Comparison of ENCODE assay signal across 8 mouse cellular contexts in genomic region chr3:87511971-87512765, GRCm38 (mm10). TPM values are rescaled to one million over a fixed set of nuclear protein-coding genes. Genes with fewer than 3 reads are reported as not detected.
A peak's percentile ranks its signal among the peaks of the same experiment; 100 is the strongest.
DNase-seq lines count a peak whose midpoint lies in the region; ATAC-seq and TF ChIP-seq lines count a peak whose summit lies in the region.
"Had no signal": no experiment of that assay in that cellular context is flagged by ENCODE, and none has a peak within 500 bp of the region (broad histone marks: within the 10 kb centered on the region; RNA-seq: fewer than 3 reads in every experiment).

No protein-coding gene starts in this region.

- no peak for DNase-seq in limb, embryonic 14.5 days (ENCODE audit: low spot score)
- DNase-seq in limb, embryonic 10.5 days (ENCODE audit: low spot score) = no peak
- DNase-seq in ES-CJ7 (ENCODE audit: low read depth, low spot score) = peak; percentile 22
- peak; percentile 25 to 41 for DNase-seq in natural killer cell, adult 2 months (ENCODE audit: low spot score in 2 of 2)
- no peak for DNase-seq in ovary, postnatal 36 days (ENCODE audit: low spot score)
- DNase-seq: adrenal gland, postnatal 14 days had no signal

- H3K27me3 ChIP-seq in limb, embryonic 14.5 days (ENCODE audit: control insufficient read depth, insufficient read depth, low read length) = no peaks in the 10 kb centered on the region
- H3K27me3 ChIP-seq in limb, embryonic 10.5 days (ENCODE audit: low read depth, poor library complexity, severe bottlenecking) = 0 out of 2 replicates have a peak, but pooled peaks cover 3% of the 10 kb centered on the region
- no peaks in the 10 kb centered on the region for H3K27me3 ChIP-seq in forebrain, embryonic 15.5 days

- H3K4me3 ChIP-seq in limb, embryonic 14.5 days (replicated peaks; ENCODE audit: low read length) = no peak overlapping the region
- H3K4me3 ChIP-seq in limb, embryonic 10.5 days = no peak overlapping the region
- no peak overlapping the region for H3K4me3 ChIP-seq in forebrain, embryonic 15.5 days

- H3K9me3 ChIP-seq in limb, embryonic 14.5 days (ENCODE audit: control insufficient read depth, low read length) = no peaks in the 10 kb centered on the region
- H3K9me3 ChIP-seq in limb, embryonic 10.5 days (replicated peaks) = no peaks in the 10 kb centered on the region
- H3K9me3 ChIP-seq in forebrain, embryonic 15.5 days = no peaks in the 10 kb centered on the region

- WGBS in limb, embryonic 14.5 days = 44% methylated on average over 16 of the region's 16 CpGs
- 46% methylated on average over 16 of the region's 16 CpGs for WGBS in limb, embryonic 10.5 days
- WGBS in forebrain, embryonic 15.5 days = 43% methylated on average over 16 of the region's 16 CpGs

- H3K27ac ChIP-seq in limb, embryonic 14.5 days (replicated peaks; ENCODE audit: low read depth, low read length) = no peak overlapping the region
- H3K27ac ChIP-seq in limb, embryonic 10.5 days = no peak overlapping the region
- no peak overlapping the region for H3K27ac ChIP-seq in forebrain, embryonic 15.5 days (replicated peaks)

- no peak for ATAC-seq in limb, embryonic 14.5 days (ENCODE audit: low FRiP score, low read depth)
- ATAC-seq in granulocyte monocyte progenitor cell, adult 5-6 weeks (replicated peaks; ENCODE audit: poor library complexity, severe bottlenecking) = peak; percentile 75
- no peak for ATAC-seq in forebrain, embryonic 15.5 days (replicated peaks)

- peaks cover 3% of the 10 kb centered on the region; the same call in 1 of the 2 replicates for H3K4me1 ChIP-seq in limb, embryonic 14.5 days (ENCODE audit: control insufficient read depth, insufficient read depth, low read length)
- peaks cover 24% of the 10 kb centered on the region for H3K4me1 ChIP-seq in limb, embryonic 10.5 days
- H3K4me1 ChIP-seq in forebrain, embryonic 15.5 days = peaks cover 5% of the 10 kb centered on the region; the same call in 1 of the 2 replicates

- H3K9ac ChIP-seq in limb, embryonic 14.5 days (ENCODE audit: low read depth, low read length, severe bottlenecking) = 0 out of 2 replicates have a peak overlapping the region, but pooled peaks have one; percentile 7
- no peak overlapping the region for H3K9ac ChIP-seq in forebrain, embryonic 15.5 days (replicated peaks)

- no peak overlapping the region for H3K4me2 ChIP-seq in limb, embryonic 14.5 days (replicated peaks; ENCODE audit: low read depth, low read length, severe bottlenecking)
- no peak overlapping the region for H3K4me2 ChIP-seq in forebrain, embryonic 15.5 days (replicated peaks)

- no peak for TF ChIP-seq POLR2A in limb, embryonic 14.5 days (IDR thresholded peaks at IDR 0.05; ENCODE audit: borderline replicate concordance, extremely low read depth, insufficient read depth, insufficient read length)

- no peaks in the 10 kb centered on the region for H3K36me3 ChIP-seq in limb, embryonic 14.5 days (ENCODE audit: control insufficient read depth, insufficient read depth, low read length)
- H3K36me3 ChIP-seq in limb, embryonic 10.5 days = no peaks in the 10 kb centered on the region
- H3K36me3 ChIP-seq in forebrain, embryonic 15.5 days = no peaks in the 10 kb centered on the region

RNA-seq across cellular contexts. Expression of gene Etv3, which starts 13.0 kb away (rescaled TPM):
- 18.7 and 20.0 TPM in 2 replicates for polyA plus RNA-seq in limb, embryonic 14.5 days (2012; rRNA removed)
- polyA plus RNA-seq in limb, embryonic 14.5 days (2014; fragmentation: Nextera tagmentation; extraction: Ambion mirVana) = 17.1 and 17.2 TPM in 2 replicates
- 12.1 and 13.9 TPM in 2 replicates for polyA plus RNA-seq in limb, embryonic 10.5 days (2016; fragmentation: Nextera tagmentation; extraction: Ambion mirVana)
- total RNA-seq in granulocyte monocyte progenitor cell, adult 5-6 weeks (2014; fragmentation: Nextera tagmentation) = 7.0 and 7.8 TPM in 2 replicates
- 9.4 and 9.6 TPM in 2 replicates for total RNA-seq in granulocyte monocyte progenitor cell, adult 5-6 weeks (2017)
- polyA plus RNA-seq in forebrain, embryonic 15.5 days (2015; fragmentation: Nextera tagmentation; extraction: Ambion mirVana) = 11.0 and 11.9 TPM in 2 replicates

Comparison
In these comparisons a context has a peak if more than half of its experiments do, and no peak if none do; other contexts are left out.
1. DNase-seq: peak in ES-CJ7 (single experiment) and natural killer cell, adult 2 months (2 of 2); none in limb, embryonic 14.5 days (single experiment), limb, embryonic 10.5 days (single experiment) and ovary, postnatal 36 days (single experiment).